In the genomic region with DNA sequence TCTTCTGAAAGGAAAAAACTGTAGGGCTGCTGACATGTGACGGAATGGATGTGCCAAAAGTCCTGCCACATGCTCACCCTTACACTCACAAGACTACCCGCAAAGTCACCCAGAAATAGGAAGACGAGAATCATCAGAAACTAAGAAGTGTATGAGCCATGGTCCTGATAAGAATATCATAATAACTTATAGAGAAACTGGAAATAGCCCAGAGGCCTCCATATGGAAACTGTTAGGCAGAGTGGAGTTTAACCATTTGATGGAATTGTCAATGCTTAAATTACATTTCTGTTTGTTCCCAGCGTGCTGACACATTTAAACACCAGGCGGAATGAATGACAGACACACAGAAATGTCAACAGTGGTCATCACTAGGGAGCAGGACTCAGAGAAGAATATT, we compare ENCODE assay signal across 15 mouse cellular contexts. TPM values are rescaled to one million over a fixed set of nuclear protein-coding genes. Genes with fewer than 3 reads are reported as not detected.
DNase-seq lines count a peak whose midpoint lies in the region; ATAC-seq and TF ChIP-seq lines count a peak whose summit lies in the region.
"Had no signal": no experiment of that assay in that cellular context is flagged by ENCODE, and none has a peak within 500 bp of the region (broad histone marks: within the 10 kb centered on the region; RNA-seq: fewer than 3 reads in every experiment).

No protein-coding gene starts in this region.

- TF ChIP-seq POLR2A in limb, embryonic 14.5 days (IDR thresholded peaks at IDR 0.05; ENCODE audit: borderline replicate concordance, extremely low read depth, insufficient read depth, insufficient read length): no peak

- DNase-seq in heart, postnatal 0 days (ENCODE audit: low spot score): no peak
- no peak for DNase-seq in heart, adult 9 months (ENCODE audit: low spot score in 2 of 2)
- peak; percentile 74 for DNase-seq in NIH3T3 (ENCODE audit: low read depth)
- peak; percentile 61 for DNase-seq in limb, embryonic 14.5 days (ENCODE audit: low spot score)
- no peak for DNase-seq in embryo, embryonic 10.5 days (ENCODE audit: low spot score)
- DNase-seq in adrenal gland, adult 18-20 months (ENCODE audit: low spot score in 2 of 2): no peak
- DNase-seq: cerebellum, adult 11-12 months; gastrocnemius, postnatal 10 days; kidney, adult 2 months; thymus, postnatal 36 days had no signal

- H3K9ac ChIP-seq in forebrain, embryonic 12.5 days: no peak overlapping the region
- no peak overlapping the region for H3K9ac ChIP-seq in forebrain, embryonic 13.5 days
- no peak overlapping the region for H3K9ac ChIP-seq in heart, postnatal 0 days (replicated peaks; ENCODE audit: low read depth, low read length)
- H3K9ac ChIP-seq in limb, embryonic 14.5 days (ENCODE audit: low read depth, low read length, severe bottlenecking): no peak overlapping the region
- H3K9ac ChIP-seq: liver, embryonic 12.5 days; midbrain, embryonic 15.5 days had no signal

- H3K27ac ChIP-seq in forebrain, embryonic 12.5 days: 0 out of 2 replicates have a peak overlapping the region, but pooled peaks have one; percentile 31
- no peak overlapping the region for H3K27ac ChIP-seq in forebrain, embryonic 13.5 days
- H3K27ac ChIP-seq in heart, postnatal 0 days (ENCODE audit: low read depth): peak overlapping the region; percentile 87
- H3K27ac ChIP-seq in limb, embryonic 14.5 days (replicated peaks; ENCODE audit: low read depth, low read length): peak overlapping the region; percentile 61
- H3K27ac ChIP-seq: hindbrain, embryonic 13.5 days; liver, embryonic 12.5 days; midbrain, embryonic 15.5 days had no signal

- H3K27me3 ChIP-seq in forebrain, embryonic 12.5 days: no peaks in the 10 kb centered on the region
- no peaks in the 10 kb centered on the region for H3K27me3 ChIP-seq in forebrain, embryonic 13.5 days
- H3K27me3 ChIP-seq in heart, postnatal 0 days (ENCODE audit: control insufficient read depth, insufficient read depth, low read length): no peaks in the 10 kb centered on the region
- no peaks in the 10 kb centered on the region for H3K27me3 ChIP-seq in limb, embryonic 14.5 days (ENCODE audit: control insufficient read depth, insufficient read depth, low read length)
- H3K27me3 ChIP-seq: hindbrain, embryonic 13.5 days; liver, embryonic 12.5 days; midbrain, embryonic 15.5 days had no signal

- H3K4me1 ChIP-seq in forebrain, embryonic 12.5 days: 0 out of 2 replicates have a peak, but pooled peaks cover 3% of the 10 kb centered on the region
- H3K4me1 ChIP-seq in forebrain, embryonic 13.5 days: 0 out of 2 replicates have a peak, but pooled peaks cover 3% of the 10 kb centered on the region
- H3K4me1 ChIP-seq in heart, postnatal 0 days (ENCODE audit: control insufficient read depth, insufficient read depth): peaks cover 40% of the 10 kb centered on the region
- H3K4me1 ChIP-seq in limb, embryonic 14.5 days (ENCODE audit: control insufficient read depth, insufficient read depth, low read length): peaks cover 41% of the 10 kb centered on the region

- TF ChIP-seq CTCF in heart, postnatal 0 days (IDR thresholded peaks at IDR 0.05; ENCODE audit: low read depth): no peak

- H3K4me2 ChIP-seq in forebrain, embryonic 12.5 days: no peak overlapping the region
- no peak overlapping the region for H3K4me2 ChIP-seq in forebrain, embryonic 13.5 days
- H3K4me2 ChIP-seq in heart, postnatal 0 days (ENCODE audit: low read depth, low read length): no peak overlapping the region
- H3K4me2 ChIP-seq in limb, embryonic 14.5 days (replicated peaks; ENCODE audit: low read depth, low read length, severe bottlenecking): no peak overlapping the region
- H3K4me2 ChIP-seq: hindbrain, embryonic 13.5 days; liver, embryonic 12.5 days; midbrain, embryonic 15.5 days had no signal

- TF ChIP-seq EP300 in heart, postnatal 0 days (IDR thresholded peaks at IDR 0.05; ENCODE audit: low read depth): no peak

- no peak for ATAC-seq in forebrain, embryonic 12.5 days (ENCODE audit: low FRiP score)
- ATAC-seq in forebrain, embryonic 13.5 days: no peak
- no peak for ATAC-seq in heart, postnatal 0 days (ENCODE audit: insufficient read depth, low read depth)
- ATAC-seq in limb, embryonic 14.5 days (ENCODE audit: low FRiP score, low read depth): no peak
- ATAC-seq: liver, embryonic 12.5 days had no signal

- H3K9me3 ChIP-seq in forebrain, embryonic 12.5 days: no peaks in the 10 kb centered on the region
- no peaks in the 10 kb centered on the region for H3K9me3 ChIP-seq in forebrain, embryonic 13.5 days (replicated peaks)
- H3K9me3 ChIP-seq in heart, postnatal 0 days (replicated peaks; ENCODE audit: control insufficient read depth, low read length): no peaks in the 10 kb centered on the region
- H3K9me3 ChIP-seq in limb, embryonic 14.5 days (ENCODE audit: control insufficient read depth, low read length): no peaks in the 10 kb centered on the region
- H3K9me3 ChIP-seq: hindbrain, embryonic 13.5 days; liver, embryonic 12.5 days; midbrain, embryonic 15.5 days had no signal

- H3K4me3 ChIP-seq in forebrain, embryonic 12.5 days (replicated peaks): no peak overlapping the region
- H3K4me3 ChIP-seq in forebrain, embryonic 13.5 days: no peak overlapping the region
- H3K4me3 ChIP-seq in heart, postnatal 0 days (ENCODE audit: low read depth, low read length): no peak overlapping the region
- H3K4me3 ChIP-seq in limb, embryonic 14.5 days (replicated peaks; ENCODE audit: low read length): no peak overlapping the region
- H3K4me3 ChIP-seq: hindbrain, embryonic 13.5 days; liver, embryonic 12.5 days; midbrain, embryonic 15.5 days had no signal

- WGBS in forebrain, embryonic 12.5 days: 83% methylated on average over 5 of the region's 5 CpGs
- WGBS in forebrain, embryonic 13.5 days: 94% methylated on average over 5 of the region's 5 CpGs
- WGBS in heart, postnatal 0 days: 58% methylated on average over 5 of the region's 5 CpGs
- 52% methylated on average over 5 of the region's 5 CpGs for WGBS in limb, embryonic 14.5 days

- peaks cover 82% of the 10 kb centered on the region for H3K36me3 ChIP-seq in forebrain, embryonic 12.5 days (replicated peaks)
- peaks cover 74% of the 10 kb centered on the region for H3K36me3 ChIP-seq in forebrain, embryonic 13.5 days (ENCODE audit: poor library complexity, severe bottlenecking)
- H3K36me3 ChIP-seq in heart, postnatal 0 days (replicated peaks; ENCODE audit: control insufficient read depth, insufficient read depth, low read length): peaks cover 74% of the 10 kb centered on the region
- peaks cover 61% of the 10 kb centered on the region for H3K36me3 ChIP-seq in limb, embryonic 14.5 days (ENCODE audit: control insufficient read depth, insufficient read depth, low read length)

RNA-seq across cellular contexts. Expression of gene Xpnpep1, which starts 31.1 kb away (rescaled TPM):
- polyA plus RNA-seq in forebrain, embryonic 12.5 days (2016; fragmentation: Nextera tagmentation; extraction: Ambion mirVana): 140 and 147 TPM in 2 replicates
- 120 and 130 TPM in 2 replicates for polyA plus RNA-seq in forebrain, embryonic 13.5 days (2015; fragmentation: Nextera tagmentation; extraction: Ambion mirVana)
- total RNA-seq in heart, postnatal 0 days (2014; rRNA removed; ENCODE audit: low replicate concordance): 107 and 134 TPM in 2 replicates
- 106 and 119 TPM in 2 replicates for polyA plus RNA-seq in heart, postnatal 0 days (2015; fragmentation: Nextera tagmentation; extraction: Ambion mirVana)
- 101 and 111 TPM in 2 replicates for polyA plus RNA-seq in limb, embryonic 14.5 days (2012; rRNA removed)
- 157 and 159 TPM in 2 replicates for polyA plus RNA-seq in limb, embryonic 14.5 days (2014; fragmentation: Nextera tagmentation; extraction: Ambion mirVana)
- total RNA-seq in adrenal gland, adult 18-20 months (2021): 10 to 100 TPM; 57.8 to 83.8 TPM

Comparison
In these comparisons a context has a peak if more than half of its experiments do, and no peak if none do; other contexts are left out.
1. DNase-seq: peak in NIH3T3 (single experiment) and limb, embryonic 14.5 days (single experiment); none in heart, postnatal 0 days (single experiment), heart, adult 9 months (0 of 2), embryo, embryonic 10.5 days (single experiment) and adrenal gland, adult 18-20 months (0 of 2).